Mouse (Mus musculus) monocyte, adult 2 months (primary cell): Measurements from ENCODE around the gene Mfsd7a.
"Not testable (repeated sequence)": the region's sequence is repeated elsewhere in the genome, so short reads cannot be mapped to it uniquely, and the experiment has no call there.

Experiments used
- DNase-seq, 2 experiments: peaks; one replicate each; pipeline ENCODE4 v3.0.0; 2022; ENCODE audit warnings: low spot score in 2 of 2, low read depth in 1 of 2

The Mfsd7a gene

GRCm38 (mm10) chr5:108448785-108449668 lies at the start of gene Mfsd7a:
Gene Mfsd7a, minus strand, starts transcription at chr5:108448891.
- DNase-seq: peak in 1 of 2 experiments; percentile 46

- DNase-seq: not testable (repeated sequence)
Measured at GRCm38 (mm10) chr5:108486148-108486547, 37.5 kb upstream of the Mfsd7a start.

- DNase-seq: peak; percentile 12 to 16
Measured at GRCm38 (mm10) chr5:108485239-108485638, 36.5 kb upstream of the Mfsd7a start.

- DNase-seq: no peak
Measured at GRCm38 (mm10) chr5:108483006-108483405, 34.3 kb upstream of the Mfsd7a start.

- no peak for DNase-seq
Measured at GRCm38 (mm10) chr5:108475977-108476376, 27.3 kb upstream of the Mfsd7a start.

- DNase-seq: no peak
Measured at GRCm38 (mm10) chr5:108473737-108474136, 25.0 kb upstream of the Mfsd7a start.

- DNase-seq: no peak
Measured at GRCm38 (mm10) chr5:108469617-108470016, 20.9 kb upstream of the Mfsd7a start.

- no peak for DNase-seq
Measured at GRCm38 (mm10) chr5:108466647-108467046, 18.0 kb upstream of the Mfsd7a start.

GRCm38 (mm10) chr5:108465131-108465891 lies 16.6 kb upstream of the Mfsd7a start:
- DNase-seq: no peak

GRCm38 (mm10) chr5:108462446-108462845 lies 13.8 kb upstream of the Mfsd7a start:
- DNase-seq: no peak

- peak; percentile 87 to 89 for DNase-seq
Measured at GRCm38 (mm10) chr5:108461082-108462065, 12.7 kb upstream of the Mfsd7a start, which contains the start of gene Pcgf3. Gene Pcgf3, plus strand, starts transcription at chr5:108461232.

- no peak for DNase-seq
Measured at GRCm38 (mm10) chr5:108460461-108460860, 11.8 kb upstream of the Mfsd7a start.

- no peak for DNase-seq
Measured at GRCm38 (mm10) chr5:108458706-108459105, 10.0 kb upstream of the Mfsd7a start.

- DNase-seq: no peak
Measured at GRCm38 (mm10) chr5:108454094-108454493, 5.4 kb upstream of the Mfsd7a start.

GRCm38 (mm10) chr5:108452422-108452821 lies 3.7 kb upstream of the Mfsd7a start:
- DNase-seq: no peak

GRCm38 (mm10) chr5:108451611-108452010 lies 2.9 kb upstream of the Mfsd7a start:
- no peak for DNase-seq

- no peak for DNase-seq
Measured at GRCm38 (mm10) chr5:108450837-108451540, 2.3 kb upstream of the Mfsd7a start.

GRCm38 (mm10) chr5:108447857-108448256 lies 834 bp downstream of the Mfsd7a start:
- no peak for DNase-seq

- peak; percentile 70 to 80 for DNase-seq
Measured at GRCm38 (mm10) chr5:108446973-108447372, 1.7 kb downstream of the Mfsd7a start.

GRCm38 (mm10) chr5:108436101-108436500 lies 12.6 kb downstream of the Mfsd7a start:
- DNase-seq: no peak
